Mouse (Mus musculus) intestine, embryonic 14.5 days (tissue): ENCODE results near the gene Dlx5. TPM values are rescaled to one million over a fixed set of nuclear protein-coding genes. Genes with fewer than 3 reads are reported as not detected.
A peak's percentile ranks its signal among the peaks of the same experiment; 100 is the strongest.

ENCODE experiments used
- ATAC-seq: fragments of 200-750 bp; cut with Nextera tagmentation; replicated peaks from 2 replicates; pipeline ENCODE4 v1.8.0; 2017; ENCODE audit warnings: low read depth, moderate number of reproducible peaks, moderate TSS enrichment, moderate library complexity; ENCODE audit not compliant: low FRiP score, low TSS enrichment
- DNase-seq: peaks from one replicate; pipeline ENCODE4 v3.0.0-alpha.2; 2018; ENCODE audit warnings: low spot score
- H3K27ac ChIP-seq: fragments of 300-500 bp; sonication (generic); 2 replicates; pipeline ENCODE4 v1.5.1; 2014; ENCODE audit warnings: low read depth, mild to moderate bottlenecking, control low read depth
- H3K27me3 ChIP-seq: fragments of 300-500 bp; sonication (generic); replicated peaks from 2 replicates; pipeline ENCODE4 v1.6.1; 2014; ENCODE audit warnings: low read length, control low read depth; ENCODE audit not compliant: control insufficient read depth, insufficient read depth
- H3K36me3 ChIP-seq: fragments of 300-500 bp; sonication (generic); 2 replicates; pipeline ENCODE4 v1.6.1; 2014; ENCODE audit warnings: low read length, control low read depth; ENCODE audit not compliant: control insufficient read depth, insufficient read depth
- H3K4me1 ChIP-seq: fragments of 300-500 bp; sonication (generic); replicated peaks from 2 replicates; pipeline ENCODE4 v1.6.1; 2014; ENCODE audit warnings: low read length, control low read depth, mixed read lengths; ENCODE audit not compliant: control insufficient read depth, insufficient read depth
- H3K4me2 ChIP-seq: fragments of 300-500 bp; sonication (generic); 2 replicates; pipeline ENCODE4 v1.6.1; 2014; ENCODE audit warnings: low read length
- H3K4me3 ChIP-seq: fragments of 300-500 bp; sonication (generic); 2 replicates; pipeline ENCODE4 v1.5.1; 2014; ENCODE audit warnings: low read depth, low read length, control low read depth, mixed read lengths
- H3K9ac ChIP-seq: fragments of 300-500 bp; sonication (generic); 2 replicates; pipeline ENCODE4 v1.6.1; 2014; ENCODE audit warnings: mild to moderate bottlenecking, low read length
- H3K9me3 ChIP-seq: fragments of 300-500 bp; sonication (generic); 2 replicates; pipeline ENCODE4 v1.6.1; 2016; ENCODE audit warnings: low read length, control low read depth; ENCODE audit not compliant: control insufficient read depth
- WGBS: fragments of 180-500 bp; shearing (Covaris S2); extraction: QIAGEN DNeasy Blood & Tissue Kit; methylation state at CpG from one replicate; pipeline ENCODE4 v1.1.7; 2014; 5-methylcytosine and 5-hydroxymethylcytosine counted together
- polyA plus RNA-seq: library from polyadenylated mRNA; unstranded; fragments of >200 nt; fragmentation: Nextera tagmentation; extraction: Ambion mirVana; gene quantifications from 2 replicates; pipeline ENCODE4 v1.2.1, GENCODE M21; 2014

The Dlx5 gene
- polyA plus RNA-seq, 1 experiment from 2014 or later, result 2.8 TPM

DNA sequence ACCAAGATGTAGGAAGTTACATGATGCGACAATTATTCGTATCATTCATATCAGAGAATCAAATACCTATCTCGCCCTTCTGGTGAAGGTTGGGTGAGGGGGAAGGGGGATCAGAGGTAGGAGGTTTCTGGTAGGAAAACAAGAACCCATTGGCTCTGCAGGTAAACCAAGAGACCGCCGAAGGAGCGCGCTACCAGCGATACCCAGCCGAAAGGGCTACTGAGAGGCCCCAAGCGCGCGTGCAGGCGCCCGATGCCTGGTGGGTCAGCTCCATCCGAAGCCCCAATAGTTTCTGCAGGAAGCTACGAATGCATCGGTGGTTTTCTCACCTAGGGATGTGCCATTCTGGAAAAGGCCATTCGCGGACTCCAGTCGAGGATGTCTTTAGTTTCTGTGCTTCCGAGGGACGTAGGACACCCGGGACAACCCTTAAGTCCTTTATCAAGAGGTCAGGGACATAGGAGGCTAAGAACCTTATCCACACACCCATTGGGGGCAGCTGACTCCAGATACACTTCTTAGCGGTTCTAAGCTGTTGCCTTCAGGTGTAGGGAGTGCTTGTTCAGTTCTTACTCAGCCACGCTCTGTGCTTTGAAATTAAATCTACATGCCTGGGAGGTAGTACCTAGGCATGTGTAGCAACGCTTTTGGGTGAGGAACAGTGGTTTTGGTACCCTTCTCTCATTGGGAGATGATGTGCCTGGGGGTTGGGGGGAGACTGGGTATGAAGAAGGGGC, 31.4 kb downstream of the Dlx5 start:
- Histone ChIP-seq H3K9ac (no peak overlapping the region), H3K9me3 (no peaks in the 10 kb centered on the region), H3K27me3 (peaks cover 96% of the 10 kb centered on the region), H3K4me2 (no peak overlapping the region), H3K4me1 (no peaks in the 10 kb centered on the region), H3K4me3 (no peak overlapping the region), H3K36me3 (no peaks in the 10 kb centered on the region), H3K27ac (no peak overlapping the region)
- ATAC-seq, result no peak
- peak; percentile 69 for DNase-seq
- WGBS, result 2% methylated on average over 26 of the region's 26 CpGs

DNA sequence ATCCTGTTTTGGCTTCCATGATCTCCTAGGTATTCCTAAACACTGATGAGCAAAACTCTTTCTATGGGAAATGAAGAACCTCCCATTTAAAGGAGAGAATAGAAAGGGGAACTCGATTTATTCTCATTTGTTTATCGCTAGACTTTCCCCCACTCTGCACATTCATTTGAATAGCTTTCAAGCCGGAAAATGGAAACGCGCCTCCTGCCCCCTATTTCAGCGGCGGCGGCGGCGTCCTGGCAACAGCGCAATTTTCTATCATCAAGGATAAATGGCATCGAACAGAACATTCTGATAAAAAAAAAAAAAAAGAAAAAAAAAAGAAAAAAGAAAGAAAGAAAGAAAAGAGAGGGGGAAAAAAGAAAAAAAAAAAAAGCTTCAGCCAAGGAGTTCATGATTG, 32.1 kb downstream of the Dlx5 start:
- ATAC-seq, result no peak
- no peak overlapping the region for H3K9ac ChIP-seq
- no peak overlapping the region for H3K4me2 ChIP-seq
- no peaks in the 10 kb centered on the region for H3K9me3 ChIP-seq
- no peaks in the 10 kb centered on the region for H3K4me1 ChIP-seq
- H3K36me3 ChIP-seq, result no peaks in the 10 kb centered on the region
- 1% methylated on average over 12 of the region's 12 CpGs for WGBS
- no peak overlapping the region for H3K27ac ChIP-seq
- peaks cover 94% of the 10 kb centered on the region for H3K27me3 ChIP-seq
- H3K4me3 ChIP-seq, result no peak overlapping the region
- no peak for DNase-seq

DNA sequence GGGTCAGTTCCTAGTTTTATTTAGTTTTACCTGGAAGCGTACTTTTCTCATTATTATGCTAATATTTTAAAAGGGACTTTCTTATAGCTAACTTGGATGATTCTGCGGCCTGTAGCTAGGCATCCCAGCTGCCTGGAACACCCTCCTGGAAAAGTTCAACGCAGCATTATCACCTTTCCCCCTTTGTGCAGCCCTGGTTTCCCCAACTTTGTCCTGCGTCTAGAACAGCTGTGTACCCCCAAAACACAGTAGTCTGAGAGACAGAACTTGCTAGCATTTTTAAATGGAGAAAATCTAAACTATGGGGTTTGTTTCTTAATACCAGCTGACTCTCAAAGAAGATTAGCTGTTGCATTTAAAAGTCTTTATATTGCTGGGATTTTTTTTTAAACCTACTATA, 33.3 kb downstream of the Dlx5 start:
- Histone ChIP-seq H3K36me3 (no peaks in the 10 kb centered on the region), H3K9me3 (no peaks in the 10 kb centered on the region), H3K9ac (no peak overlapping the region), H3K4me1 (no peaks in the 10 kb centered on the region), H3K4me3 (no peak overlapping the region), H3K27ac (no peak overlapping the region), H3K4me2 (no peak overlapping the region), H3K27me3 (peaks cover 82% of the 10 kb centered on the region)
- DNase-seq, result no peak
- WGBS, result 14% methylated on average over 4 of the region's 4 CpGs
- no peak for ATAC-seq

DNA sequence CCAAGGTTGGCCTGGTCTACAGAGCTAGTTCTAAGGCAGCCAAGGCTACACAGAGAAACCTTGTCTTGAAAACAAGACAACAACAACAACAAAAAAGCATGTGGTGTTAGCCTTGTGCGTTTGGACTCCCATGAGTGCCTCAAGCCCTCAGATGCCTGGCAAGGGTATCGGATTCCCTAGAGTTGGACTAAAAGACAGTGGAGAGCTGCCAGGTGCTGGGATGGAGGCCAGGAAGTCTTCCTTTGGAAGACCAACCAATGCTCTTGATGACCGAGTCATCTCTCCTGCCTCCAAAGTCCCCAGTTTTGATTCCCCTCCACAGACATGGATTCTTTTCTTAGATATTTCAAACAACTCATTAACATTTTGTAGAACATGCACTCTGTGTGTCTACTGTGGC, 48.6 kb downstream of the Dlx5 start:
- H3K27ac ChIP-seq, result no peak overlapping the region
- ATAC-seq (no peak), DNase-seq (no peak)
- no peaks in the 10 kb centered on the region for H3K9me3 ChIP-seq
- WGBS, result 92% methylated on average over 3 of the region's 3 CpGs
- no peak overlapping the region for H3K9ac ChIP-seq
- no peaks in the 10 kb centered on the region for H3K27me3 ChIP-seq
- H3K36me3 ChIP-seq, result no peaks in the 10 kb centered on the region
- no peak overlapping the region for H3K4me3 ChIP-seq
- H3K4me2 ChIP-seq, result no peak overlapping the region
- no peaks in the 10 kb centered on the region for H3K4me1 ChIP-seq

DNA sequence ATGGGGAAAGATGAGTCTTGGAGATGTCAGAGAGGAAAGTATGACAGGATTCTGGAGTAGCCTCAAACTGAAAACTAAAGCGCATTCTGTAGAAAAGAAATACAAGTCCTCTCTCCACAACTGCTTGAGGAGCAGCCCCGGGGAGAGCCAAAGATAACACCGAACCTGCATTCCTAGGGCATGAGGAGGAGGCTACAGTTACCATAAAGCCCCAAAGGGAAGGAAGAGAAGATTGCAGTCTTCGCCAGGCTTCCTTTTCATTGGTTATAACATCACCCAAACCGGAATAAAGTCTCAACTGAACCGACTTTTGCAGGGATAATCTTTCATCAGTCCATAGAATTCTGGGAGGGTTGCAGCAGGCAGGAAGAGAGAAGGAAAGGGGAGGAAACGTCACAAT, 51.4 kb downstream of the Dlx5 start:
- Histone ChIP-seq H3K27me3 (no peaks in the 10 kb centered on the region), H3K27ac (no peak overlapping the region), H3K4me1 (no peaks in the 10 kb centered on the region)

More for the DNA sequence above, 51.4 kb downstream of the Dlx5 start:
- H3K9ac ChIP-seq, result no peak overlapping the region
- WGBS, result 68% methylated on average over 7 of the region's 7 CpGs
- H3K4me3 ChIP-seq, result no peak overlapping the region
- DNase-seq, result no peak
- no peaks in the 10 kb centered on the region for H3K9me3 ChIP-seq
- no peak for ATAC-seq
- H3K36me3 ChIP-seq, result no peaks in the 10 kb centered on the region
- H3K4me2 ChIP-seq, result no peak overlapping the region

Other genes starting within 250 kb of the Dlx5 start
- not detected in 2 replicates for gene Dlx6, start 18.8 kb downstream of the Dlx5 start, polyA plus RNA-seq
- 6.2 and 6.5 TPM in 2 replicates for gene Sdhaf3, start 73.9 kb upstream of the Dlx5 start, polyA plus RNA-seq